Mouse (Mus musculus): ENCODE results near the gene F2rl1.

DNA sequence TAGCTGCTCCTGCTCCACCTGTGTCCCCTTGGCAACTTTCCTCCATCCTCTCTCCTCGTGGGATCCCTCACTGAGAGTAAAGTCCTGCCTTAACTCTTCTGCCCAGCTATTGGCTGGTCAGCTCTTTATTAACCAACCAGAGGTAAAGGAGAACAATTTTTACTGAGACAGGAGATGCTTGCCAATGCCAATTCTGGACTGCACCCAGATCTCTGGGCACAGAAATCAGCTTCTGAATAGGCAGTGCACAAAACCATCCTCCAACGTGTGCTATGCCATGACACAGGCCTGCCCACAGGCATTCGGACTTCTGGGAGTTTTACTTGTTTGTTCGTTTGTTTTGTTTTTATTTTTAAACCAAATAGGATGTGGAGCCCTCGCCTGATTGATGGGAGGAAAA lies 13.0 kb upstream of the F2rl1 start:
- TF ChIP-seq POLR2A (IDR thresholded peaks at IDR 0.05; ENCODE audit: low read depth, low read length) (no peak), CTCF (IDR thresholded peaks at IDR 0.05; ENCODE audit: extremely low read depth, insufficient read depth, insufficient read length, insufficient replicate concordance) (no peak)

Measured in spleen, adult 2 months (tissue).